Mouse (Mus musculus): ENCODE results near the gene Ppt2. TPM values are rescaled to one million over a fixed set of nuclear protein-coding genes. Genes with fewer than 3 reads are reported as not detected.

Ppt2 gene
- total and polyA plus RNA-seq, 2 experiments = 22.5 to 38.5 TPM

DNA sequence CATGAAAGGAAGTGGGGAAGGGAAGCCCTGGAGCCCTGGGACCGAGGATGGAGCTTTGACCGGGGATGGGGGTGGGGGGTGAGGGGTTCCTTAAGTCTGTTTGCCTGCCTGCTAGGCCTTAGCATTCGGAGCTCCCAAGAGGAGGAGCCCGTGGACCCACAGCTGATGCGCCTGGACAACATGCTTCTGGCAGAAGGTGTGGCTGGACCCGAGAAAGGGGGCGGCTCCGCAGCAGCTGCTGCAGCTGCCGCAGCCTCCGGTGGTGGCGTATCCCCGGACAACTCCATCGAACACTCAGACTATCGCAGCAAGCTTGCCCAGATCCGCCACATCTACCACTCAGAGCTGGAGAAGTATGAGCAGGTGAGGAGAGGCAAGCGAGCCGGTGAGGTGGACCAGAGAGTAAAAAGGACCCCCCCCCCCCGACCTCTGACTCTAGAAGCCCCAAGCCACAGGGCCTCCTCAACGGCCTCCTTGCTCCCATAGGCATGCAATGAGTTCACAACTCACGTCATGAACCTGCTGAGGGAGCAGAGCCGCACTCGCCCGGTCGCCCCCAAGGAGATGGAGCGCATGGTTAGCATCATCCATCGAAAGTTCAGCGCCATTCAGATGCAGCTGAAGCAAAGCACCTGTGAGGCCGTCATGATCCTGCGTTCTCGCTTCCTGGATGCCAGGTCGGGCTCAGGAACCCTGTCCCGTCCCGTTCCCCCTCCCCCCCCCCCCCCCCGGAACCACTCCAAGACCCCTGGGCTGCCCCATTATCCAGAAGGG lies 34.4 kb downstream of the Ppt2 start:
- no peaks in the 10 kb centered on the region for H3K79me2 ChIP-seq (ENCODE audit: control insufficient read depth, insufficient read depth, low read length)
- DNase-seq (ENCODE audit: extremely low read depth, low read depth, low spot score) = no peak
- TF ChIP-seq CTCF (IDR thresholded peaks at IDR 0.05; ENCODE audit: low read depth, low read length) (no peak), POLR2A (IDR thresholded peaks at IDR 0.05; ENCODE audit: extremely low read depth, insufficient read depth, low read length) (no peak)
- H3K9ac ChIP-seq (ENCODE audit: low read depth, low read length) = peak overlapping the region; percentile 37; the same call in 1 of the 2 replicates
- H3K4me1 ChIP-seq (ENCODE audit: control insufficient read depth, insufficient read depth, low read length) = peaks cover 5% of the 10 kb centered on the region
- H3K4me3 ChIP-seq (ENCODE audit: insufficient read depth, low read depth, low read length) = 0 out of 2 replicates have a peak overlapping the region, but pooled peaks have one; percentile 3
- no peak overlapping the region for H3K27ac ChIP-seq (replicated peaks; ENCODE audit: insufficient read depth, low read depth, low read length)
- no peaks in the 10 kb centered on the region for H3K27me3 ChIP-seq (ENCODE audit: control insufficient read depth, insufficient read depth, low read length)
- 79% methylated on average over 32 of the region's 34 CpGs for WGBS
- H3K36me3 ChIP-seq (ENCODE audit: control insufficient read depth, insufficient read depth, low read length) = peaks cover 2% of the 10 kb centered on the region; the same call in 1 of the 2 replicates

DNA sequence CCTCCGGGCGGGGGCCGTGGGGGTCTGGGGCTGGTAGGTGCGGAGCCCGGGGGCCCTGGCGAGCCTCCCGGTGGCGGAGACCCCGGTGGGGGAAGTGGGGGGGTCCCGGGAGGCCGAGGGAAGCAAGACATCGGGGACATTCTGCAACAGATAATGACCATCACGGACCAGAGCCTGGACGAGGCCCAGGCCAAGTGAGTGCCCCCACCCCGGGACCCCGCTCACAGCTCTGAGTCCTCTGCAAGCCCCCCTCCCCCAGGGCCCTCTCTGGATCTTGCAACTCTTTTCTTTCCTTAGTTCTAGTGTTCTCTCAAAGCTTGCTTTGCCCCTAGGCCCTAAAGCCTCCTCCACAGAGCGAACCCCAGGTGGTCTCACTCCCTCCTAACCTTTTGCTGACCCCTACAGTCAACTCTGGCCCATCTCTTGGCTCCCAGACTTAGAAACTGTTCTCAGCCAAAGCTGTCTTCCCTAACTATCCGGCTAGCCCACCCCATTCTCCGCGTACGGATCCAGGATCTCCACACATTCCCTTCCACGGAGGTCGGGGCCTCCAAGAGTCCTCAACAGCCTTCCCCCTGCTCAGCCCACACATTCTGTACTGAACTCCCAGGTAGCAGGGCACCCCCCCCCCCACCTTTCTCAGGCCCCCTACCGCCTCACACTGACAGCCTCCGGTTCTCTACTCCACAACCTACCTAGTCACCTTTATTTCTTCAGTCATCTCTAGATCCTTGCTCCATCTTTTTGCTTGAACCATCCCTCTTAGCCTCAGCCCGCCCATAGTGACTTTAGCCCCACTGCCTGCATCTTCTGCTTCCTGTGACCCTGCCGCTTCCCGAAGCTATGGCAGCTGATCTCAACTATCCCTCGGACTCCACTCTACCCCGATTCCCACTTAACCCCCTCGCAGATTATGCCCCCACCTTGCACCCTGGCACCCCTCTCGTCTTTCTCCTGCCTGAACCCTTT lies 35.4 kb downstream of the Ppt2 start:
- no peak for DNase-seq (ENCODE audit: extremely low read depth, low read depth, low spot score)
- Histone ChIP-seq H3K79me2 (ENCODE audit: control insufficient read depth, insufficient read depth, low read length) (no peaks in the 10 kb centered on the region), H3K36me3 (ENCODE audit: control insufficient read depth, insufficient read depth, low read length) (peaks cover 2% of the 10 kb centered on the region; the same call in 1 of the 2 replicates), H3K4me3 (ENCODE audit: insufficient read depth, low read depth, low read length) (peak overlapping the region; percentile 77), H3K27me3 (ENCODE audit: control insufficient read depth, insufficient read depth, low read length) (no peaks in the 10 kb centered on the region), H3K27ac (replicated peaks; ENCODE audit: insufficient read depth, low read depth, low read length) (no peak overlapping the region; the same call in 1 of the 2 replicates), H3K9ac (ENCODE audit: low read depth, low read length) (peak overlapping the region; percentile 92), H3K4me1 (ENCODE audit: control insufficient read depth, insufficient read depth, low read length) (peaks cover 10% of the 10 kb centered on the region)
- 12% methylated on average over 31 of the region's 32 CpGs for WGBS
- no peak for TF ChIP-seq CTCF (IDR thresholded peaks at IDR 0.05; ENCODE audit: low read depth, low read length)
- TF ChIP-seq POLR2A (IDR thresholded peaks at IDR 0.05; ENCODE audit: extremely low read depth, insufficient read depth, low read length) = no peak

DNA sequence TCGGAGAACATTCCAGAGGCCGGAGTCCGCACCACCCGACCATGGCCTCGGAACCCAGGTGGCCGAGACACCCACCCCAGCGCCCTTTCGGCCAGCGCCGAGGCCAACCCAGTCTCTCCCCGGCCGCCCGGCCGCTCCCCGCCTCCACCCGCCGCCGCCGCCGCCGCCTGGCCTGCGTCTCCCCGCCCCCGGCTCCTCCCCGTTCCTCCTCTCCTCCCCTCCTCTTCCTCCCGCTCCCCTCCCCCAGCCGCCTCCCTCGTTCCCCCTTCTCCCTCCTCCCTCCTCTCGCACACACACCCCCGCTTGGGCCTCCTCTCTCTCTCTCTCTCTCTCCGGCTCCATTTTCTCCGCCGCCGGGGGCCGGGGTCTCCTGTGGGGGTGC lies 36.3 kb downstream of the Ppt2 start:
- DNase-seq (ENCODE audit: extremely low read depth, low read depth, low spot score) = peak; percentile 60
- Histone ChIP-seq H3K36me3 (ENCODE audit: control insufficient read depth, insufficient read depth, low read length) (peaks cover 2% of the 10 kb centered on the region; the same call in 1 of the 2 replicates), H3K27ac (replicated peaks; ENCODE audit: insufficient read depth, low read depth, low read length) (peak overlapping the region; percentile 74), H3K9ac (ENCODE audit: low read depth, low read length) (peak overlapping the region; percentile 92), H3K27me3 (ENCODE audit: control insufficient read depth, insufficient read depth, low read length) (no peaks in the 10 kb centered on the region), H3K79me2 (ENCODE audit: control insufficient read depth, insufficient read depth, low read length) (no peaks in the 10 kb centered on the region), H3K4me1 (ENCODE audit: control insufficient read depth, insufficient read depth, low read length) (peaks cover 10% of the 10 kb centered on the region), H3K4me3 (ENCODE audit: insufficient read depth, low read depth, low read length) (peak overlapping the region; percentile 77)
- no peak for TF ChIP-seq CTCF (IDR thresholded peaks at IDR 0.05; ENCODE audit: low read depth, low read length)
- peak; percentile 86 for TF ChIP-seq POLR2A (IDR thresholded peaks at IDR 0.05; ENCODE audit: extremely low read depth, insufficient read depth, low read length)
- 2% methylated on average over 26 of the region's 35 CpGs for WGBS

DNA sequence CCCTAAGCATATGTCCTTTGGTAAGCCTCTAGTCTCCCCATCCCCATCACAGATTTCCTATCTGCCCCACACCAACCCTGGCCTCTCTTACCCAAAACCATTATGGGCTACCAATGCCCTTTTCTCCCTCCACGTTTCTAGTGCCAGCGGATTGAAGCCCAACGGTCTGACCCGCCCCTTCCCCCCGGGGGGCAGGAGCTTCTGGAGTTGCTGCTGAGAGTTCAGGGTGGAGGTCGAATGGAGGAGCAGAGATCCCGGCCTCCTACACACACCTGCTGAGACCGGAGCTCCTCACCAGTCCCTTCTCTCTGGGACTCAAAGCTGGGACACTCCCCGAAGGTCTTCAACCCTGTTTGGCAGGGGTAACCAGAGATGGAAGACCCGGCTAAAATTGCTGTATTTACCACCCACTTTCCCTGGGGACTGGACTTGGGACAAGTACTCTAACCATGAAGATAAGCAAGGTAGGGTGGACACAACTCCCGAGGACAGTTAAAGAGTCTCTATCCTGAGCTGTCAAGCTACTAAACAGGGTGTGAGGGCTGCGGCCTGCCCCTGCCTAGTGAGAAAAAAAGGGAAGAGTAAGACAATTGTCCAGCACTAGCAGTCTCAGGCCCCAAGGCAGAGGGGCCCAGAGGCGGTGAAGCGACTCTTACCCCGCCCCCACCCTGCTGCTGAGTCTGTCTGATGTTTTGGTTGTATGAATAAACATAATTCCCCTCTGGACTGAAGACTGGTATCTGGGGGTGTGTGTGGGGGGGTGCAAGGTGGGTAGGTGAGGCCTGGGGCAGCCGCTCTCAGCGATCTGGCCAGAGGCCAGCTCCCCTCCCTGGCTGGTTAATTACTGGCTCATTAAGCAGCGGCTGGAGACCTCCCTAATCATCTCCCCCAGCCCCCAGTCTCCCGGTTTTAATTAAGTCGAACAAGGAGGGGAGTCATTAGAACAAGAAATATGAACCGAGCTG lies 37.0 kb downstream of the Ppt2 start, which contains the start of gene Pbx2:
Gene Pbx2 (plus strand): TSS at position 238 of the 965 bp plus-strand sequence.
- 14% methylated on average over 21 of the region's 21 CpGs for WGBS
- no peak for DNase-seq (ENCODE audit: extremely low read depth, low read depth, low spot score)
- no peaks in the 10 kb centered on the region for H3K27me3 ChIP-seq (ENCODE audit: control insufficient read depth, insufficient read depth, low read length)

More for the DNA sequence above, 37.0 kb downstream of the Ppt2 start, which contains the start of gene Pbx2:
- Histone ChIP-seq H3K36me3 (ENCODE audit: control insufficient read depth, insufficient read depth, low read length) (peaks cover 2% of the 10 kb centered on the region; the same call in 1 of the 2 replicates), H3K27ac (replicated peaks; ENCODE audit: insufficient read depth, low read depth, low read length) (peak within 1 kb of the TSS; percentile 74), H3K9ac (ENCODE audit: low read depth, low read length) (peak within 1 kb of the TSS; percentile 92), H3K4me3 (ENCODE audit: insufficient read depth, low read depth, low read length) (peak within 1 kb of the TSS; percentile 77), H3K79me2 (ENCODE audit: control insufficient read depth, insufficient read depth, low read length) (no peaks in the 10 kb centered on the region), H3K4me1 (ENCODE audit: control insufficient read depth, insufficient read depth, low read length) (peaks cover 10% of the 10 kb centered on the region)
- TF ChIP-seq POLR2A (IDR thresholded peaks at IDR 0.05; ENCODE audit: extremely low read depth, insufficient read depth, low read length) = no peak

Data from liver, adult 2 months (tissue).